In the genomic region with DNA sequence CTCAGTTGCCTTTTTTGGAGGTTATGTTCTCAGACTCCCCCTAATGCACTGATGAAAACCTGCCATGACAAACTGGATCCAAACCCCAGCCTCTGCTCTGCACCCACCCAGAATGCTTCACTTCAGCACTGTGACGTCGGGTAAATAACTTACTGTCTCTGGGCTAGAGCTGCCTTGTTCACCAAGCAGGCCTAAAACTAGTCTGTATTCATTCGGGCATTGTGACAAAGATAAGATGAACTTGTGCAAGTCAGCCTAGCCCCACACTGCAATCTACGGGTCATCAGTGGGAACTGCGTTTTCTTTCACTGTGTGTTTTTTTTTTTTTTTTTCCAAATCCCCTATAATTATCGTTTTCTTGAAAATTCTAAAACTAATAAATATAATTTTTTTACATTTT, we compare ENCODE assay signal across 13 mouse cellular contexts. TPM values are rescaled to one million over a fixed set of nuclear protein-coding genes. Genes with fewer than 3 reads are reported as not detected.
DNase-seq lines count a peak whose midpoint lies in the region; ATAC-seq lines count a peak whose summit lies in the region.
"Had no signal": no experiment of that assay in that cellular context is flagged by ENCODE, and none has a peak within 500 bp of the region (broad histone marks: within the 10 kb centered on the region; RNA-seq: fewer than 3 reads in every experiment).

No protein-coding gene starts in this region.

- H3K4me2 ChIP-seq in liver, embryonic 12.5 days: no peak overlapping the region
- no peak overlapping the region for H3K4me2 ChIP-seq in liver, embryonic 11.5 days

- intact Hi-C loops in heart, postnatal 36 days (cut with DNase I): no loop called here

- H3K4me3 ChIP-seq in liver, embryonic 12.5 days: no peak overlapping the region
- no peak overlapping the region for H3K4me3 ChIP-seq in liver, embryonic 11.5 days (ENCODE audit: low read depth, low read length)
- no peak overlapping the region for H3K4me3 ChIP-seq in brown adipose tissue, adult 24 weeks (ENCODE audit: insufficient read depth, low read depth, low read length)

- peaks cover 25% of the 10 kb centered on the region for H3K4me1 ChIP-seq in liver, embryonic 12.5 days
- peaks cover 5% of the 10 kb centered on the region for H3K4me1 ChIP-seq in liver, embryonic 11.5 days (replicated peaks; ENCODE audit: control insufficient read depth, insufficient read depth, low read length)
- peaks cover 2% of the 10 kb centered on the region for H3K4me1 ChIP-seq in brown adipose tissue, adult 24 weeks (ENCODE audit: control insufficient read depth, insufficient read depth, insufficient read length, low read length)

- peaks cover 7% of the 10 kb centered on the region; the same call in 1 of the 2 replicates for H3K27me3 ChIP-seq in liver, embryonic 12.5 days (replicated peaks)
- H3K27me3 ChIP-seq in liver, embryonic 11.5 days (replicated peaks; ENCODE audit: control insufficient read depth, insufficient read depth, low read length): peaks cover 5% of the 10 kb centered on the region; the same call in 1 of the 2 replicates

- WGBS in liver, embryonic 12.5 days (ENCODE audit: insufficient replicate concordance): 39% methylated on average over 6 of the region's 6 CpGs
- WGBS in liver, embryonic 11.5 days: 52% methylated on average over 6 of the region's 6 CpGs

- DNase-seq in heart, adult 11 months: peak; percentile 97
- no peak for DNase-seq in heart, postnatal 36 days
- DNase-seq in liver, embryonic 11.5 days (ENCODE audit: low spot score): no peak
- peak; percentile 68 for DNase-seq in 416B (ENCODE audit: low read depth)
- no peak for DNase-seq in c-Kit-positive CD71-positive TER-119-positive erythroid progenitor cells, embryonic 14.5 days (ENCODE audit: low spot score)
- no peak for DNase-seq in urinary bladder, postnatal 4 days (ENCODE audit: low spot score in 2 of 2)
- DNase-seq: adrenal gland, postnatal 25 days; right cerebral cortex, postnatal 25 days had no signal

- no peaks in the 10 kb centered on the region for H3K9me3 ChIP-seq in liver, embryonic 12.5 days (replicated peaks)
- no peaks in the 10 kb centered on the region for H3K9me3 ChIP-seq in liver, embryonic 11.5 days (ENCODE audit: control insufficient read depth, low read length)

- no peaks in the 10 kb centered on the region for H3K36me3 ChIP-seq in liver, embryonic 12.5 days
- H3K36me3 ChIP-seq in liver, embryonic 11.5 days (ENCODE audit: control insufficient read depth, insufficient read depth, low read length): no peaks in the 10 kb centered on the region

- H3K27ac ChIP-seq in liver, embryonic 12.5 days: 0 out of 2 replicates have a peak overlapping the region, but pooled peaks have one; percentile 25
- no peak overlapping the region for H3K27ac ChIP-seq in liver, embryonic 11.5 days (ENCODE audit: low read depth, low read length)
- H3K27ac ChIP-seq in brown adipose tissue, adult 24 weeks (replicated peaks; ENCODE audit: low read depth, low read length): 0 out of 2 replicates have a peak overlapping the region, but pooled peaks have one; percentile 28
- H3K27ac ChIP-seq: liver, embryonic 14.5 days had no signal

- ATAC-seq in liver, embryonic 12.5 days: no peak
- ATAC-seq in liver, embryonic 11.5 days (replicated peaks; ENCODE audit: low FRiP score): no peak
- ATAC-seq: forebrain, embryonic 16.5 days had no signal

- H3K9ac ChIP-seq in liver, embryonic 12.5 days: no peak overlapping the region
- H3K9ac ChIP-seq in liver, embryonic 11.5 days (ENCODE audit: low read depth, low read length): no peak overlapping the region
- H3K9ac ChIP-seq: liver, embryonic 14.5 days had no signal

RNA-seq across cellular contexts. Expression of a gene that starts 5.8 kb away (rescaled TPM):
- total RNA-seq in heart, postnatal 36 days (2021): 10 to 100 TPM; 26.4 to 27.8 TPM
- polyA plus RNA-seq in liver, embryonic 12.5 days (2016; fragmentation: Nextera tagmentation; extraction: Ambion mirVana): 18.2 and 22.4 TPM in 2 replicates
- polyA plus RNA-seq in liver, embryonic 11.5 days (2014; fragmentation: Nextera tagmentation; extraction: Ambion mirVana): 31.9 and 35.2 TPM in 2 replicates
- polyA plus RNA-seq in brown adipose tissue, adult 24 weeks (2012; ENCODE audit: insufficient read depth, insufficient read length, missing spikeins): 35.2 and 39.9 TPM in 2 replicates

RNA-seq across cellular contexts. Expression of a gene that starts 6.2 kb away (rescaled TPM):
- total RNA-seq in heart, postnatal 36 days (2021): 10 to 100 TPM; 11.6 to 16.6 TPM
- polyA plus RNA-seq in liver, embryonic 12.5 days (2016; fragmentation: Nextera tagmentation; extraction: Ambion mirVana): 2.7 and 2.8 TPM in 2 replicates
- polyA plus RNA-seq in liver, embryonic 11.5 days (2014; fragmentation: Nextera tagmentation; extraction: Ambion mirVana): 2.6 and 2.7 TPM in 2 replicates
- 2.9 and 5.8 TPM in 2 replicates for polyA plus RNA-seq in brown adipose tissue, adult 24 weeks (2012; ENCODE audit: insufficient read depth, insufficient read length, missing spikeins)
- total RNA-seq: common myeloid progenitor, adult 5-6 weeks had no signal

RNA-seq across cellular contexts. Expression of a gene that starts 35.9 kb away (rescaled TPM):
- total RNA-seq in heart, postnatal 36 days (2021): 1 to 10 TPM; 5.3 to 5.8 TPM
- polyA plus RNA-seq in liver, embryonic 12.5 days (2016; fragmentation: Nextera tagmentation; extraction: Ambion mirVana): 4.2 and 5.0 TPM in 2 replicates
- polyA plus RNA-seq in liver, embryonic 11.5 days (2014; fragmentation: Nextera tagmentation; extraction: Ambion mirVana): 5.7 and 5.9 TPM in 2 replicates
- polyA plus RNA-seq in brown adipose tissue, adult 24 weeks (2012; ENCODE audit: insufficient read depth, insufficient read length, missing spikeins): 4.2 and 4.3 TPM in 2 replicates

RNA-seq across cellular contexts. Expression of a gene that starts 58.5 kb away (rescaled TPM):
- total RNA-seq in heart, postnatal 36 days (2021): 1 to 10 TPM in 1 of 2 experiments, under 1 TPM in 1; 0.81 to 1.0 TPM
- polyA plus RNA-seq in liver, embryonic 12.5 days (2016; fragmentation: Nextera tagmentation; extraction: Ambion mirVana): 15.0 and 15.9 TPM in 2 replicates
- 19.4 and 23.6 TPM in 2 replicates for polyA plus RNA-seq in liver, embryonic 11.5 days (2014; fragmentation: Nextera tagmentation; extraction: Ambion mirVana)
- polyA plus RNA-seq in brown adipose tissue, adult 24 weeks (2012; ENCODE audit: insufficient read depth, insufficient read length, missing spikeins): 0.75 and 0.79 TPM in 2 replicates

Comparison
In these comparisons a context has a peak if more than half of its experiments do, and no peak if none do; other contexts are left out.
1. DNase-seq: peak in heart, adult 11 months (single experiment) and 416B (single experiment); none in heart, postnatal 36 days (0 of 2), liver, embryonic 11.5 days (single experiment), c-Kit-positive CD71-positive TER-119-positive erythroid progenitor cells, embryonic 14.5 days (single experiment) and urinary bladder, postnatal 4 days (0 of 2).